Mouse (Mus musculus) limb, embryonic 14.5 days (tissue): ENCODE measurements at regions not wholly inside any gene's neighbourhood (a gene's known extent, or its start where the extent isn't known, plus 50 kb on each side); places are given as distances from the start of the nearest gene placed in this dataset.

Experiments used
- ATAC-seq: fragments of 200-750 bp; cut with Nextera tagmentation; 2 replicates; pipeline ENCODE4 v1.8.0; 2017; ENCODE audit warnings: low read depth, moderate number of reproducible peaks, moderate TSS enrichment; ENCODE audit not compliant: low FRiP score
- DNase-seq: peaks from one replicate; pipeline ENCODE4 v3.0.0-alpha.2; 2015; ENCODE audit warnings: low spot score
- H3K27ac ChIP-seq: fragments of 300-500 bp; sonication (generic); replicated peaks from 2 replicates; pipeline ENCODE4 v1.5.1; 2014; ENCODE audit warnings: low read depth, mild to moderate bottlenecking, low read length, moderate library complexity, mixed read lengths
- H3K27me3 ChIP-seq: fragments of 300-500 bp; sonication (generic); 2 replicates; pipeline ENCODE4 v1.6.1; 2014; ENCODE audit warnings: low read length, mixed read lengths; ENCODE audit not compliant: control insufficient read depth, insufficient read depth
- H3K36me3 ChIP-seq: fragments of 300-500 bp; sonication (generic); 2 replicates; pipeline ENCODE4 v1.6.1; 2014; ENCODE audit warnings: mild to moderate bottlenecking, low read length, moderate library complexity, mixed read lengths; ENCODE audit not compliant: control insufficient read depth, insufficient read depth
- H3K4me1 ChIP-seq: fragments of 300-500 bp; sonication (generic); 2 replicates; pipeline ENCODE4 v1.6.1; 2014; ENCODE audit warnings: antibody characterized with exemption, low read length, mixed read lengths; ENCODE audit not compliant: control insufficient read depth, insufficient read depth
- H3K4me2 ChIP-seq: fragments of 300-500 bp; sonication (generic); replicated peaks from 2 replicates; pipeline ENCODE4 v1.6.1; 2014; ENCODE audit warnings: low read depth, mild to moderate bottlenecking, low read length, moderate library complexity; ENCODE audit not compliant: severe bottlenecking
- H3K4me3 ChIP-seq: fragments of 300-500 bp; sonication (generic); replicated peaks from 2 replicates; pipeline ENCODE4 v1.5.1; 2014; ENCODE audit warnings: low read length
- H3K9ac ChIP-seq: fragments of 300-500 bp; sonication (generic); 2 replicates; pipeline ENCODE4 v1.6.1; 2014; ENCODE audit warnings: mild to moderate bottlenecking, low read depth, low read length, moderate library complexity; ENCODE audit not compliant: severe bottlenecking
- H3K9me3 ChIP-seq: fragments of 300-500 bp; sonication (generic); 2 replicates; pipeline ENCODE4 v1.6.1; 2016; ENCODE audit warnings: low read length; ENCODE audit not compliant: control insufficient read depth
- POLR2A ChIP-seq: fragments of 200-500 bp; IDR thresholded peaks from 2 replicates; pipeline ENCODE4 v1.8.0; 2012; ENCODE audit warnings: inconsistent platforms, mild to moderate bottlenecking, moderate library complexity, borderline replicate concordance; ENCODE audit not compliant: insufficient read depth, insufficient read length; ENCODE audit errors: extremely low read depth
- WGBS: fragments of 180-500 bp; shearing (Covaris S2); extraction: QIAGEN DNeasy Blood & Tissue Kit; methylation state at CpG from one replicate; pipeline ENCODE4 v1.1.7; 2014; 5-methylcytosine and 5-hydroxymethylcytosine counted together

DNA sequence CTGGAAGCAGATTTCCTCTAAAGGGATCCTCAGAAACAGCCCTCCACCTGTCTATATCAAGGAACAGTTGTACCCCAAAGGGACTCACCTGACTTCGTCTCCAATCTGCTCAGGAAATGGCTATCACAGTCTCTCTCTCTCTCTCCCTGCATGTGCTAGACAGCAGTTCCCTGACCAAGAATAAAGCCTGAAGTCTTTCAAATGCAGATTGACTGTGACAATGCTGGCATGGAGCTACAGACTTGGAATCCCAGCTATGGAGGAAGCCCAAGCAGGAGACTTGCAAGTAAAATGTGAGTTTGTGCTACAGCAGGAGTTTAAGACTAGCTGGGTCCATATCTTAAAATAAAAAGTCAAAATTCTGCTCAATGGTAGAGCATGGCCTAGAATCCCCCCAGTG is 56.5 kb upstream of the Myl10 start:
- ATAC-seq, result no peak

DNA sequence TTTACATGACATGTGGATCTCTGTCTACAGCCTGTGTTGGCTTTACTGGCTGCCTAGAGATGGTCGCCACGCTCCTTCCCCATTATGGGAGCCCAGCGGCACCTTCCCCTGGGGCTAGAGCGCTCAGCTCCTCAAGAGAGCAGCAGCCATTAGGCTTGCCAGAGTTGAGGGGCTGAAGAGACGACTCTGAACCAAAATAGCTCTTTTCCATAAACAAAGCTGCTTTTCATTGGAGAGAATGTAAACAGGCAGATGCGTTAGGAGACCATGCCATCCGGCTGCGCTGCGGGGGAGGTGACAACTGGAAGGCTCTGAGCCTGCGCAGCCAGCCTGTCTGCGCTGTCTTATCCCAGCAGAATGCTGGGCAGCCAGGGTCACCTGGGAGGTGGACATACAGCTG is 55.1 kb upstream of the Myl10 start:
- WGBS, result 55% methylated on average over 11 of the region's 11 CpGs
- H3K4me1 ChIP-seq, result no peaks in the 10 kb centered on the region
- ATAC-seq, result no peak
- H3K27me3 ChIP-seq, result no peaks in the 10 kb centered on the region
- no peak overlapping the region for H3K4me2 ChIP-seq
- H3K36me3 ChIP-seq, result no peaks in the 10 kb centered on the region
- no peaks in the 10 kb centered on the region for H3K9me3 ChIP-seq
- no peak for TF ChIP-seq POLR2A
- no peak overlapping the region for H3K4me3 ChIP-seq
- DNase-seq, result no peak
- H3K9ac ChIP-seq, result no peak overlapping the region
- H3K27ac ChIP-seq, result no peak overlapping the region

More for the DNA sequence above, 56.5 kb upstream of the Myl10 start:
- no peak overlapping the region for H3K4me2 ChIP-seq
- 64% methylated on average over 1 of the region's 1 CpGs for WGBS
- TF ChIP-seq POLR2A, result no peak
- H3K27ac ChIP-seq, result no peak overlapping the region
- DNase-seq, result no peak
- no peaks in the 10 kb centered on the region for H3K4me1 ChIP-seq
- H3K36me3 ChIP-seq, result no peaks in the 10 kb centered on the region
- no peak overlapping the region for H3K4me3 ChIP-seq
- H3K27me3 ChIP-seq, result no peaks in the 10 kb centered on the region
- H3K9ac ChIP-seq, result no peak overlapping the region
- H3K9me3 ChIP-seq, result no peaks in the 10 kb centered on the region

DNA sequence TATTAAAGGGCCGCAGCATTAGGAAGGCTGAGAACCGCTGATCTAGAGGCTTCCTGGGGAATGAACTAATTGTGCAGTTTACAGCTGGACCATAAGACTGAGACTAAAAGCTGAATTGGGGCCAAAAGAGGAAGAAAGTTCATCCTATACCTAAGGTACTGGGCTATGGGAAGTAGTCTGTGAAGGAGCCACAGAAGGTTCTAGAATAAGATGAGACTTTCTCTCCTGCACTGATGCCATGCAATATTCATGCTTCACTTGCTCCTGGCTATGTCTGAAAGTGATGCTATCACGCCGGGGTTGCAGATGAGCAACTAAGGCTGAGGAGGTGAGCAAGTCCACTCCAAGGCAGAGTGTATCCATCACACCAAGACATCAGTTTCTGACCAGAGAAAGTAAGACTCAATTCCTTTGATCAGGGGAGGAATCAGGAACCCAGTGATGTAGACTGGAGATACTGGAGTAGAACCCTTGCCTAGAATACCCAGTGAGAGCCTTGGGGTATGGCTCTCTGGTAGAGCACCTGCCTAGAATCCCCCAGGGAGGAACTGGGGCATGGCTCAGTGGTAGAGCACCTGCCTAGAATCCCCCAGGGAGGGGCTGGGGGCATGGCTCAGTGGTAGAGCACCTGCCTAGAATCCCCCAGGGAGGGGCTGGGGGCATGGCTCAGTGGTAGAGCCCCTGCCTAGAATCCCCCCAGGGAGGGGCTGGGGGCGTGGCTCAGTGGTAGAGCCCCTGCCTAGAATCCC is 51.9 kb upstream of the Myl10 start:
- Histone ChIP-seq H3K9me3 (no peaks in the 10 kb centered on the region), H3K4me2 (no peak overlapping the region), H3K9ac (no peak overlapping the region), H3K4me3 (no peak overlapping the region), H3K27ac (no peak overlapping the region), H3K36me3 (no peaks in the 10 kb centered on the region), H3K4me1 (no peaks in the 10 kb centered on the region), H3K27me3 (no peaks in the 10 kb centered on the region)
- ATAC-seq (no peak), DNase-seq (no peak)
- WGBS, result 82% methylated on average over 5 of the region's 5 CpGs
- no peak for TF ChIP-seq POLR2A

DNA sequence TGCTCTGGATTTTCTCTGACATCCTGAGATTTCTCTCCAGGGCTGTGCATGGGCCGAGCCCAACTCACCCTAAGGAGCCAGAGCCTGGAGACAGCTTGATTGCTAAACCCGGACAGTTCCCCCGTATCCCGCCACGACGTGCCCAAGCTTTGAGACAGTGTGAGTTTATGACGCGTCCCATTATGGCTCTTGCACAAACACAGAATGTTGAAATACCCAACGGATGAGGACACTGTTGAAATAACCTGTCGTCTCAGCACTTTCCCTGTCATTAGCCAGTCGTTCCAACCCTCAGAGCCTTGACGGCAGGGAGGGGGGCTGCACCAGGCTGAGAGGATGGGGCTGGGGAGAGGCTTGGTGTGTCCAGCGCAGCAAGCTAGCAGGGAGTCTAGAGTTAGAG is 50.7 kb upstream of the Myl10 start:
- ATAC-seq, result no peak

More for the DNA sequence above, 50.7 kb upstream of the Myl10 start:
- WGBS, result 52% methylated on average over 13 of the region's 13 CpGs
- H3K9me3 ChIP-seq, result no peaks in the 10 kb centered on the region
- H3K4me3 ChIP-seq, result no peak overlapping the region
- H3K4me1 ChIP-seq, result no peaks in the 10 kb centered on the region; the same call in 1 of the 2 replicates
- no peak for DNase-seq
- TF ChIP-seq POLR2A, result no peak
- H3K27ac ChIP-seq, result no peak overlapping the region
- H3K4me2 ChIP-seq, result no peak overlapping the region
- H3K36me3 ChIP-seq, result no peaks in the 10 kb centered on the region
- H3K27me3 ChIP-seq, result no peaks in the 10 kb centered on the region
- H3K9ac ChIP-seq, result no peak overlapping the region
